Mouse (Mus musculus): ENCODE results near the gene Atp5b. TPM values are rescaled to one million over a fixed set of nuclear protein-coding genes. Genes with fewer than 3 reads are reported as not detected.
"Not testable (repeated sequence)": the region's sequence is repeated elsewhere in the genome, so short reads cannot be mapped to it uniquely, and the experiment has no call there.

Gene Atp5b
- total and polyA plus RNA-seq, 3 experiments: 7,689 to 9,158 (median 8,017) TPM

GRCm38 (mm10) chr10:128070432-128070831, 12.6 kb upstream of the Atp5b start:
- H3K4me3 ChIP-seq; DNase-seq; H3K27ac ChIP-seq; H3K27me3 ChIP-seq (ENCODE audit: control insufficient read depth, insufficient read depth, low read length); H3K4me1 ChIP-seq (ENCODE audit: control insufficient read depth, insufficient read depth, low read length); intact Hi-C loops (cut with DNase I); H3K79me2 ChIP-seq (replicated peaks; ENCODE audit: control insufficient read depth, insufficient read depth, low read length); H3K9ac ChIP-seq (ENCODE audit: low read depth, low read length): not testable (repeated sequence)
- TF ChIP-seq CTCF (IDR thresholded peaks at IDR 0.05): peak; percentile 21; the same call in 1 of the 2 replicates
- peaks cover 15% of the 10 kb centered on the region for H3K36me3 ChIP-seq (ENCODE audit: control insufficient read depth, insufficient read depth, low read length)
- 96% methylated on average over 2 of the region's 2 CpGs for WGBS

- H3K27ac ChIP-seq; H3K79me2 ChIP-seq (replicated peaks; ENCODE audit: control insufficient read depth, insufficient read depth, low read length); H3K36me3 ChIP-seq (ENCODE audit: control insufficient read depth, insufficient read depth, low read length); DNase-seq; H3K9ac ChIP-seq (ENCODE audit: low read depth, low read length); H3K4me1 ChIP-seq (ENCODE audit: control insufficient read depth, insufficient read depth, low read length); intact Hi-C loops (cut with DNase I); H3K4me3 ChIP-seq; H3K27me3 ChIP-seq (ENCODE audit: control insufficient read depth, insufficient read depth, low read length): not testable (repeated sequence)
- WGBS: 78% methylated on average over 5 of the region's 5 CpGs
Observed at GRCm38 (mm10) chr10:128078269-128078668, 4.8 kb upstream of the Atp5b start.

GRCm38 (mm10) chr10:128080496-128080895, 2.6 kb upstream of the Atp5b start:
- Histone ChIP-seq H3K9ac (ENCODE audit: low read depth, low read length) (no peak overlapping the region), H3K4me3 (no peak overlapping the region), H3K79me2 (replicated peaks; ENCODE audit: control insufficient read depth, insufficient read depth, low read length) (peaks cover 7% of the 10 kb centered on the region), H3K4me1 (ENCODE audit: control insufficient read depth, insufficient read depth, low read length) (peaks cover 5% of the 10 kb centered on the region), H3K27ac (no peak overlapping the region), H3K36me3 (ENCODE audit: control insufficient read depth, insufficient read depth, low read length) (peaks cover 10% of the 10 kb centered on the region), H3K27me3 (ENCODE audit: control insufficient read depth, insufficient read depth, low read length) (no peaks in the 10 kb centered on the region)
- intact Hi-C loops (cut with DNase I): no loop called here
- 79% methylated on average over 1 of the region's 1 CpGs for WGBS
- no peak for DNase-seq
- TF ChIP-seq EP300 (IDR thresholded peaks at IDR 0.05; ENCODE audit: insufficient read depth, low read depth, low read length) (no peak), POLR2A (IDR thresholded peaks at IDR 0.05; ENCODE audit: insufficient read depth, low read depth, low read length) (no peak), CTCF (IDR thresholded peaks at IDR 0.05) (peak; percentile 70)

GRCm38 (mm10) chr10:128081807-128082476, 1.1 kb upstream of the Atp5b start:
- peak overlapping the region; percentile 75 for H3K4me3 ChIP-seq
- no peak for DNase-seq
- TF ChIP-seq CTCF (IDR thresholded peaks at IDR 0.05) (no peak), EP300 (IDR thresholded peaks at IDR 0.05; ENCODE audit: insufficient read depth, low read depth, low read length) (no peak), POLR2A (IDR thresholded peaks at IDR 0.05; ENCODE audit: insufficient read depth, low read depth, low read length) (no peak)
- H3K9ac ChIP-seq (ENCODE audit: low read depth, low read length): peak overlapping the region; percentile 86
- H3K36me3 ChIP-seq (ENCODE audit: control insufficient read depth, insufficient read depth, low read length): peaks cover 23% of the 10 kb centered on the region
- peaks cover 7% of the 10 kb centered on the region for H3K79me2 ChIP-seq (replicated peaks; ENCODE audit: control insufficient read depth, insufficient read depth, low read length)
- intact Hi-C loops (cut with DNase I): loop anchor here (2.0 kb wide), 1 partner anchor 23 kb away; the partner anchor contains the start of gene Ptges3
- 22% methylated on average over 6 of the region's 6 CpGs for WGBS
- H3K27me3 ChIP-seq (ENCODE audit: control insufficient read depth, insufficient read depth, low read length): no peaks in the 10 kb centered on the region
- H3K27ac ChIP-seq: peak overlapping the region; percentile 89
- peaks cover 6% of the 10 kb centered on the region for H3K4me1 ChIP-seq (ENCODE audit: control insufficient read depth, insufficient read depth, low read length)

- H3K27me3 ChIP-seq (ENCODE audit: control insufficient read depth, insufficient read depth, low read length): no peaks in the 10 kb centered on the region
- 4% methylated on average over 9 of the region's 9 CpGs for WGBS
- no peak for DNase-seq
- intact Hi-C loops (cut with DNase I): loop anchor here (2.0 kb wide), 1 partner anchor 24 kb away; the partner anchor contains the start of gene Ptges3
- H3K4me3 ChIP-seq: peak overlapping the region; percentile 75
- H3K27ac ChIP-seq: peak overlapping the region; percentile 89
- TF ChIP-seq POLR2A (IDR thresholded peaks at IDR 0.05; ENCODE audit: insufficient read depth, low read depth, low read length) (no peak), CTCF (IDR thresholded peaks at IDR 0.05) (no peak), EP300 (IDR thresholded peaks at IDR 0.05; ENCODE audit: insufficient read depth, low read depth, low read length) (no peak)
- peaks cover 25% of the 10 kb centered on the region for H3K36me3 ChIP-seq (ENCODE audit: control insufficient read depth, insufficient read depth, low read length)
- peak overlapping the region; percentile 86 for H3K9ac ChIP-seq (ENCODE audit: low read depth, low read length)
- peaks cover 6% of the 10 kb centered on the region for H3K4me1 ChIP-seq (ENCODE audit: control insufficient read depth, insufficient read depth, low read length)
- peaks cover 7% of the 10 kb centered on the region for H3K79me2 ChIP-seq (replicated peaks; ENCODE audit: control insufficient read depth, insufficient read depth, low read length)
Observed at GRCm38 (mm10) chr10:128082477-128082808, 630 bp upstream of the Atp5b start.

DNA sequence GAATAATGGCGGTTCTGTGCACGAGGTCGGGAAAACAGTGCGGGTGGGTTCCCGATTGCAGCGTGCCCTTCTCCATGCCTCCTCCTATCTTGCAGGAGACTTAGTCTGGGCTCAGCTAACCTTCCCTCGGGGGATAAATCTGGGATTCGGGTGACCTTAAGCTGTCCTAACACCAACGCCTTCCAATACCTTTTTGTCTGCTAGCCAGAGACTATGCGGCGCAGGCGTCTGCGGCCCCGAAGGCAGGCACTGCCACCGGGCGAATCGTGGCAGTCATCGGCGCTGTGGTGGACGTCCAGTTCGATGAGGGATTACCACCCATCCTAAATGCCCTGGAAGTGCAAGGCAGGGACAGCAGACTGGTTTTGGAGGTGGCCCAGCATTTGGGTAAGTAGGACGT, 615 bp downstream of the Atp5b start:
- intact Hi-C loops (cut with DNase I): loop anchor here (1.0 to 2.0 kb wide), 2 partner anchors 25 to 46 kb away; partner anchors contain the start of gene Ptges3
- peak overlapping the region; percentile 94 for H3K27ac ChIP-seq
- no peaks in the 10 kb centered on the region for H3K27me3 ChIP-seq (ENCODE audit: control insufficient read depth, insufficient read depth, low read length)
- TF ChIP-seq CTCF (IDR thresholded peaks at IDR 0.05) (no peak), POLR2A (IDR thresholded peaks at IDR 0.05; ENCODE audit: insufficient read depth, low read depth, low read length) (no peak), EP300 (IDR thresholded peaks at IDR 0.05; ENCODE audit: insufficient read depth, low read depth, low read length) (no peak)
- no peak for DNase-seq
- peaks cover 35% of the 10 kb centered on the region for H3K36me3 ChIP-seq (ENCODE audit: control insufficient read depth, insufficient read depth, low read length)
- H3K4me3 ChIP-seq: peak overlapping the region; percentile 92
- under 1% methylated on average over 22 of the region's 22 CpGs for WGBS
- peaks cover 7% of the 10 kb centered on the region for H3K79me2 ChIP-seq (replicated peaks; ENCODE audit: control insufficient read depth, insufficient read depth, low read length)
- peak overlapping the region; percentile 86 for H3K9ac ChIP-seq (ENCODE audit: low read depth, low read length)
- H3K4me1 ChIP-seq (ENCODE audit: control insufficient read depth, insufficient read depth, low read length): peaks cover 6% of the 10 kb centered on the region
